Mouse (Mus musculus) naive thymus-derived CD4-positive, alpha-beta T cell, adult 2 months (primary cell): Measurements from ENCODE around the gene Icos.

Source experiments
- DNase-seq: peaks from one replicate; pipeline ENCODE4 v3.0.0-alpha.2; 2011; ENCODE audit warnings: low read depth

Gene Icos

GRCm38 (mm10) chr1:60962095-60962494 lies 15.6 kb upstream of the Icos start:
- DNase-seq = no peak

- no peak for DNase-seq
These were observed 10.2 kb upstream of the Icos start for GRCm38 (mm10) chr1:60967521-60967920.

GRCm38 (mm10) chr1:60970846-60971245 lies 6.9 kb upstream of the Icos start:
- DNase-seq = peak; percentile 44

- DNase-seq = peak; percentile 77
These were observed 3.5 kb upstream of the Icos start for GRCm38 (mm10) chr1:60974221-60974620.

- DNase-seq = no peak
These were observed 2.0 kb upstream of the Icos start for GRCm38 (mm10) chr1:60975646-60976294.

GRCm38 (mm10) chr1:60979126-60979842 lies 1.6 kb downstream of the Icos start:
- DNase-seq = peak; percentile 43

- DNase-seq = no peak
These were observed 2.1 kb downstream of the Icos start for GRCm38 (mm10) chr1:60979843-60980235.

- DNase-seq = peak; percentile 46
These were observed 7.3 kb downstream of the Icos start for GRCm38 (mm10) chr1:60985075-60985474.

- DNase-seq = peak; percentile 44
These were observed 8.4 kb downstream of the Icos start for GRCm38 (mm10) chr1:60986141-60986540.

GRCm38 (mm10) chr1:60989086-60989485 lies 11.4 kb downstream of the Icos start:
- no peak for DNase-seq

GRCm38 (mm10) chr1:60990305-60990704 lies 12.6 kb downstream of the Icos start:
- DNase-seq = peak; percentile 74

GRCm38 (mm10) chr1:60998008-60998557 lies 20.4 kb downstream of the Icos start:
- DNase-seq = no peak

- DNase-seq = no peak
These were observed 21.0 kb downstream of the Icos start for GRCm38 (mm10) chr1:60998689-60999088.

GRCm38 (mm10) chr1:61001786-61002354 lies 24.1 kb downstream of the Icos start:
- DNase-seq = no peak

- DNase-seq = no peak
These were observed 28.5 kb downstream of the Icos start for GRCm38 (mm10) chr1:61006229-61006628.

- no peak for DNase-seq
These were observed 29.8 kb downstream of the Icos start for GRCm38 (mm10) chr1:61007516-61007915.

GRCm38 (mm10) chr1:61016578-61017118 lies 38.9 kb downstream of the Icos start:
- peak; percentile 31 for DNase-seq

GRCm38 (mm10) chr1:61026712-61027111 lies 49.0 kb downstream of the Icos start:
- no peak for DNase-seq

- DNase-seq = peak; percentile 35
These were observed 49.8 kb downstream of the Icos start for GRCm38 (mm10) chr1:61027519-61027918.

GRCm38 (mm10) chr1:61029919-61030318 lies 52.2 kb downstream of the Icos start:
- DNase-seq = no peak

GRCm38 (mm10) chr1:61030532-61030931 lies 52.8 kb downstream of the Icos start:
- peak; percentile 50 for DNase-seq

GRCm38 (mm10) chr1:61035270-61035669 lies 57.5 kb downstream of the Icos start:
- DNase-seq = peak; percentile 35

GRCm38 (mm10) chr1:61038223-61038622 lies 60.5 kb downstream of the Icos start:
- no peak for DNase-seq
